Mouse (Mus musculus): Measurements from ENCODE around the gene Cab39. TPM values are rescaled to one million over a fixed set of nuclear protein-coding genes. Genes with fewer than 3 reads are reported as not detected.

The Cab39 gene
- polyA plus RNA-seq, 1 experiment: 38.6 TPM

- H3K27ac ChIP-seq (ENCODE audit: control insufficient read depth, insufficient read depth, low read depth, low read length): no peak overlapping the region
- H3K36me3 ChIP-seq (ENCODE audit: control insufficient read depth, insufficient read depth, low read length): no peaks in the 10 kb centered on the region
- TF ChIP-seq CTCF (IDR thresholded peaks at IDR 0.05; ENCODE audit: control insufficient read depth, insufficient read depth, insufficient replicate concordance, low read depth, low read length) (no peak), POLR2A (IDR thresholded peaks at IDR 0.05; ENCODE audit: control insufficient read depth, low read depth, low read length) (no peak)
- no peak overlapping the region for H3K4me3 ChIP-seq (ENCODE audit: control insufficient read depth, low read depth, low read length)
- H3K27me3 ChIP-seq (ENCODE audit: control insufficient read depth, insufficient read depth, low read length): no peaks in the 10 kb centered on the region
- peaks cover 4% of the 10 kb centered on the region for H3K4me1 ChIP-seq (ENCODE audit: control insufficient read depth, insufficient read depth, low read length)
Observed at GRCm38 (mm10) chr1:85790565-85790964, 2.7 kb upstream of the Cab39 start.

- TF ChIP-seq CTCF (IDR thresholded peaks at IDR 0.05; ENCODE audit: control insufficient read depth, insufficient read depth, insufficient replicate concordance, low read depth, low read length) (no peak), POLR2A (IDR thresholded peaks at IDR 0.05; ENCODE audit: control insufficient read depth, low read depth, low read length) (no peak)
- H3K4me1 ChIP-seq (ENCODE audit: control insufficient read depth, insufficient read depth, low read length): peaks cover 4% of the 10 kb centered on the region
- no peak overlapping the region for H3K4me3 ChIP-seq (ENCODE audit: control insufficient read depth, low read depth, low read length)
- H3K36me3 ChIP-seq (ENCODE audit: control insufficient read depth, insufficient read depth, low read length): no peaks in the 10 kb centered on the region
- no peak overlapping the region for H3K27ac ChIP-seq (ENCODE audit: control insufficient read depth, insufficient read depth, low read depth, low read length)
- no peaks in the 10 kb centered on the region for H3K27me3 ChIP-seq (ENCODE audit: control insufficient read depth, insufficient read depth, low read length)
Observed at GRCm38 (mm10) chr1:85791476-85791875, 1.8 kb upstream of the Cab39 start.

GRCm38 (mm10) chr1:85794106-85794771 lies 998 bp downstream of the Cab39 start:
- Histone ChIP-seq H3K27me3 (ENCODE audit: control insufficient read depth, insufficient read depth, low read length) (no peaks in the 10 kb centered on the region), H3K27ac (ENCODE audit: control insufficient read depth, insufficient read depth, low read depth, low read length) (peak overlapping the region; percentile 84), H3K4me1 (ENCODE audit: control insufficient read depth, insufficient read depth, low read length) (peaks cover 4% of the 10 kb centered on the region), H3K36me3 (ENCODE audit: control insufficient read depth, insufficient read depth, low read length) (no peaks in the 10 kb centered on the region), H3K4me3 (ENCODE audit: control insufficient read depth, low read depth, low read length) (peak overlapping the region; percentile 95)
- TF ChIP-seq CTCF (IDR thresholded peaks at IDR 0.05; ENCODE audit: control insufficient read depth, insufficient read depth, insufficient replicate concordance, low read depth, low read length) (no peak), POLR2A (IDR thresholded peaks at IDR 0.05; ENCODE audit: control insufficient read depth, low read depth, low read length) (no peak)

- Histone ChIP-seq H3K4me1 (ENCODE audit: control insufficient read depth, insufficient read depth, low read length) (peaks cover 4% of the 10 kb centered on the region), H3K27me3 (ENCODE audit: control insufficient read depth, insufficient read depth, low read length) (no peaks in the 10 kb centered on the region), H3K27ac (ENCODE audit: control insufficient read depth, insufficient read depth, low read depth, low read length) (no peak overlapping the region), H3K36me3 (ENCODE audit: control insufficient read depth, insufficient read depth, low read length) (no peaks in the 10 kb centered on the region), H3K4me3 (ENCODE audit: control insufficient read depth, low read depth, low read length) (no peak overlapping the region)
- TF ChIP-seq CTCF (IDR thresholded peaks at IDR 0.05; ENCODE audit: control insufficient read depth, insufficient read depth, insufficient replicate concordance, low read depth, low read length): no peak
- TF ChIP-seq POLR2A (IDR thresholded peaks at IDR 0.05; ENCODE audit: control insufficient read depth, low read depth, low read length): no peak
Observed at GRCm38 (mm10) chr1:85795196-85795595, 2.0 kb downstream of the Cab39 start.

GRCm38 (mm10) chr1:85799776-85800175 lies 6.5 kb downstream of the Cab39 start:
- peaks cover 3% of the 10 kb centered on the region for H3K4me1 ChIP-seq (ENCODE audit: control insufficient read depth, insufficient read depth, low read length)
- H3K36me3 ChIP-seq (ENCODE audit: control insufficient read depth, insufficient read depth, low read length): no peaks in the 10 kb centered on the region
- TF ChIP-seq CTCF (IDR thresholded peaks at IDR 0.05; ENCODE audit: control insufficient read depth, insufficient read depth, insufficient replicate concordance, low read depth, low read length) (no peak), POLR2A (IDR thresholded peaks at IDR 0.05; ENCODE audit: control insufficient read depth, low read depth, low read length) (no peak)
- no peaks in the 10 kb centered on the region for H3K27me3 ChIP-seq (ENCODE audit: control insufficient read depth, insufficient read depth, low read length)
- H3K27ac ChIP-seq (ENCODE audit: control insufficient read depth, insufficient read depth, low read depth, low read length): no peak overlapping the region
- no peak overlapping the region for H3K4me3 ChIP-seq (ENCODE audit: control insufficient read depth, low read depth, low read length)

GRCm38 (mm10) chr1:85802517-85802916 lies 9.3 kb downstream of the Cab39 start:
- no peak overlapping the region for H3K4me3 ChIP-seq (ENCODE audit: control insufficient read depth, low read depth, low read length)
- H3K4me1 ChIP-seq (ENCODE audit: control insufficient read depth, insufficient read depth, low read length): no peaks in the 10 kb centered on the region
- no peak overlapping the region for H3K27ac ChIP-seq (ENCODE audit: control insufficient read depth, insufficient read depth, low read depth, low read length)
- H3K27me3 ChIP-seq (ENCODE audit: control insufficient read depth, insufficient read depth, low read length): no peaks in the 10 kb centered on the region
- no peak for TF ChIP-seq CTCF (IDR thresholded peaks at IDR 0.05; ENCODE audit: control insufficient read depth, insufficient read depth, insufficient replicate concordance, low read depth, low read length)
- TF ChIP-seq POLR2A (IDR thresholded peaks at IDR 0.05; ENCODE audit: control insufficient read depth, low read depth, low read length): no peak
- no peaks in the 10 kb centered on the region; the same call in 1 of the 2 replicates for H3K36me3 ChIP-seq (ENCODE audit: control insufficient read depth, insufficient read depth, low read length)

- no peaks in the 10 kb centered on the region; the same call in 1 of the 2 replicates for H3K36me3 ChIP-seq (ENCODE audit: control insufficient read depth, insufficient read depth, low read length)
- no peaks in the 10 kb centered on the region for H3K4me1 ChIP-seq (ENCODE audit: control insufficient read depth, insufficient read depth, low read length)
- no peak for TF ChIP-seq CTCF (IDR thresholded peaks at IDR 0.05; ENCODE audit: control insufficient read depth, insufficient read depth, insufficient replicate concordance, low read depth, low read length)
- TF ChIP-seq POLR2A (IDR thresholded peaks at IDR 0.05; ENCODE audit: control insufficient read depth, low read depth, low read length): no peak
- H3K27me3 ChIP-seq (ENCODE audit: control insufficient read depth, insufficient read depth, low read length): no peaks in the 10 kb centered on the region
- no peak overlapping the region for H3K4me3 ChIP-seq (ENCODE audit: control insufficient read depth, low read depth, low read length)
- H3K27ac ChIP-seq (ENCODE audit: control insufficient read depth, insufficient read depth, low read depth, low read length): no peak overlapping the region
Observed at GRCm38 (mm10) chr1:85804551-85804950, 11.3 kb downstream of the Cab39 start.
